Mouse (Mus musculus): Measurements from ENCODE around the gene Pdss2. TPM values are rescaled to one million over a fixed set of nuclear protein-coding genes. Genes with fewer than 3 reads are reported as not detected.

The Pdss2 gene
- polyA plus RNA-seq, 1 experiment = 16.7 TPM

DNA sequence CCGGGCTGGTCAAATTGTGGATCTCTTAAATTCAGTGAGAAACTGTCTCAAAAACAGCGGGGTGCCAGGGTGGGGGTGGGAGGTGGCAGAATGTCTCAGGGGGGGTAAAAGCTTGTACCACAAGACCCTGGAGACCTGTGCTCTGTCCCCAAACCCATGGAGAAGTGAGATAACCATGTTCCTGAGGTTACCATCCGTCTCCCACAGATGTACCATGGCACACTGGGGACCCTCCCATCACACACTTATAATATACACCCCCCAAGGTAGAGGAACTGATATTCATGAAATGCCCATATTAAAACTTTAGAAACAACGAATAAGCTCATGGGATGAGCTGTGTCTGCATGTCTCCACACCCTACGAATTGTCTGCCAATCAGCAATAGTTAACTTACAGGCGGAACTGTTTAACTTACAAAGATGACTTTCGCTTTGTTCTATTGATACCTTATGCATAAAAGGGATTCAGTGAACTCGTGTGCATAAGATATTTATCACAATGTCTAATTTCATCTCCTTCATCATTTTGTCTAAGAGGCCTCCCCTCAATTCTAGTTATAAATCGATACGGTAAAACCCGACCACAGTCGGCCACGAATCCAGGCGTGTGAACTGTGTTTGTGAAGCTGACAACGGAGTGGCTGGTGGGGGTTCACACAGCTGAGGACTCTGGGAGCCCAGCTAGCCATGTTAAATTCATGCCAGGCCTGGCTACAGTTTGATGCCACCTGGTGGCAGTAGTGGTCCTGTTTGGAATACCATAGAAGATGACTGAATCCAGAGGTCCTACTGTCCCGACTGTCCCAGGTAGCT is 230.8 kb downstream of the Pdss2 start:
- H3K4me3 ChIP-seq (ENCODE audit: insufficient read depth, low read depth, low read length) = peak overlapping the region; percentile 14; the same call in 1 of the 2 replicates
- H3K27ac ChIP-seq (replicated peaks; ENCODE audit: low read depth, low read length) = no peak overlapping the region
- 0 out of 2 replicates have a peak, but pooled peaks cover 2% of the 10 kb centered on the region for H3K4me1 ChIP-seq (ENCODE audit: control insufficient read depth, insufficient read depth, insufficient read length, low read length)

DNA sequence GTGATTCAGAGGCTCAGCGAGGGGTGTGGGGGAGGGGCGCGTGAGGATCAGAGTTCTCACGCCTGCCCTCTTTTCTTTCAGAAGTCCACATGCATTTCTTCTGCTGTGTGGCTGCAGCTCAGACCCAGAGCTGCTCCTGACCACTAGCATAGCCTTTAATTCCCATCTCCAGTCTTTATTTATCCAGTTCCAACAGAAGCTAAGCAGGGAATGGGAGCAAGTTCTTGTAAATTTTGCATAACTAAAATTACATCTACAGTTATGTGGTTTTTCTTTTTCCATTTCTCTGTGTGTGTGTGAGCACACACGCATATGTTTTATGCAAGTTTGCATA is 231.3 kb downstream of the Pdss2 start:
- H3K4me1 ChIP-seq (ENCODE audit: control insufficient read depth, insufficient read depth, insufficient read length, low read length) = 0 out of 2 replicates have a peak, but pooled peaks cover 2% of the 10 kb centered on the region
- H3K27ac ChIP-seq (replicated peaks; ENCODE audit: low read depth, low read length) = no peak overlapping the region
- H3K4me3 ChIP-seq (ENCODE audit: insufficient read depth, low read depth, low read length) = no peak overlapping the region

GRCm38 (mm10) chr10:43454219-43454618 is 232.9 kb downstream of the Pdss2 start:
- H3K4me1 ChIP-seq (ENCODE audit: control insufficient read depth, insufficient read depth, insufficient read length, low read length) = 0 out of 2 replicates have a peak, but pooled peaks cover 2% of the 10 kb centered on the region
- no peak overlapping the region for H3K4me3 ChIP-seq (ENCODE audit: insufficient read depth, low read depth, low read length)
- H3K27ac ChIP-seq (replicated peaks; ENCODE audit: low read depth, low read length) = no peak overlapping the region

- Histone ChIP-seq H3K4me3 (ENCODE audit: insufficient read depth, low read depth, low read length) (no peak overlapping the region), H3K27ac (replicated peaks; ENCODE audit: low read depth, low read length) (no peak overlapping the region), H3K4me1 (ENCODE audit: control insufficient read depth, insufficient read depth, insufficient read length, low read length) (0 out of 2 replicates have a peak, but pooled peaks cover 2% of the 10 kb centered on the region)
Measured at GRCm38 (mm10) chr10:43454671-43455070, 233.4 kb downstream of the Pdss2 start.

- Histone ChIP-seq H3K4me3 (ENCODE audit: insufficient read depth, low read depth, low read length) (no peak overlapping the region), H3K4me1 (ENCODE audit: control insufficient read depth, insufficient read depth, insufficient read length, low read length) (no peaks in the 10 kb centered on the region), H3K27ac (replicated peaks; ENCODE audit: low read depth, low read length) (no peak overlapping the region)
Measured at GRCm38 (mm10) chr10:43462821-43463220, 241.5 kb downstream of the Pdss2 start.

DNA sequence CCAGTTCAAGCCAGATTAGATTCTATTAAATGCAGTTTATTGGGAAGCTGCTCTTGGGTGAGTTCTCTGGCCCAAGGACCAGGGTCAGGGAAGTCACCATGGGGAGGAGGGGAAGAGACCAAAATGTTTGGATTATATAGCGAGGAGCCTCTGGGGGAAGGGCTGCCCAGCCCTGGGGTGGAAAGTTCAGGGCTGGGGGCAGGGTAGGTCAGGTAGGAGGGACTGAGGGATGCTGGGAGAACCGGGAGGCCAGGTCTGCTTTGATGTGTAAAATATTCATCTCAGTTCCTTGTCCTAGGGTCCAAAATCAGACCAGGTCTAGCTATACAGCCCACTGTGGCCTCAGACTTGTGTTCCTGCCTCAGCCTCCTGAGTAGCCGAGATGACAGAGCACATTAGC is 241.9 kb downstream of the Pdss2 start:
- H3K4me1 ChIP-seq (ENCODE audit: control insufficient read depth, insufficient read depth, insufficient read length, low read length) = no peaks in the 10 kb centered on the region

GRCm38 (mm10) chr10:43466223-43466622 is 244.9 kb downstream of the Pdss2 start:
- Histone ChIP-seq H3K4me3 (ENCODE audit: insufficient read depth, low read depth, low read length) (no peak overlapping the region), H3K27ac (replicated peaks; ENCODE audit: low read depth, low read length) (no peak overlapping the region), H3K4me1 (ENCODE audit: control insufficient read depth, insufficient read depth, insufficient read length, low read length) (no peaks in the 10 kb centered on the region)

More for the DNA sequence above, 241.9 kb downstream of the Pdss2 start:
- no peak overlapping the region for H3K4me3 ChIP-seq (ENCODE audit: insufficient read depth, low read depth, low read length)
- H3K27ac ChIP-seq (replicated peaks; ENCODE audit: low read depth, low read length) = no peak overlapping the region

DNA sequence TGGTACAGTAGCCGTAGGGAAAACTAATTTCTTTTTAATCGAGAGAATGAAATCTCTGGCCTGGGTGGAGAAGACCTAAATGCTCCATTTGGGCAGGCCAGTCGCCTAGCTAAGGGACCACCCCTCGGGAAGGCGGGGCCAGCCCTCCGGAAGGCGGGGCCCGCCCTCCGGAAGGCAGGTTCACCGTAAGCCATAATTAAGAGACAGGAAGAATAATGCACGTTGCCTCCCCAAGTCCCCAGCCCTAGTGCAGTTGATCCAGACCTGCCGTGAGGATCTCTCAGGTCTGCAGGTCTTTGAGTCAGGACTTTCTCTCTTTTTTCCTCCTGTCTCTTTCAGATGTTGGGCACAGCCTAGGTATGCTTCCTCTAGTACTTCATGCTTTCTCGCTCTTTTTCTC is 246.4 kb downstream of the Pdss2 start:
- Histone ChIP-seq H3K4me3 (ENCODE audit: insufficient read depth, low read depth, low read length) (no peak overlapping the region), H3K27ac (replicated peaks; ENCODE audit: low read depth, low read length) (no peak overlapping the region), H3K4me1 (ENCODE audit: control insufficient read depth, insufficient read depth, insufficient read length, low read length) (no peaks in the 10 kb centered on the region)

DNA sequence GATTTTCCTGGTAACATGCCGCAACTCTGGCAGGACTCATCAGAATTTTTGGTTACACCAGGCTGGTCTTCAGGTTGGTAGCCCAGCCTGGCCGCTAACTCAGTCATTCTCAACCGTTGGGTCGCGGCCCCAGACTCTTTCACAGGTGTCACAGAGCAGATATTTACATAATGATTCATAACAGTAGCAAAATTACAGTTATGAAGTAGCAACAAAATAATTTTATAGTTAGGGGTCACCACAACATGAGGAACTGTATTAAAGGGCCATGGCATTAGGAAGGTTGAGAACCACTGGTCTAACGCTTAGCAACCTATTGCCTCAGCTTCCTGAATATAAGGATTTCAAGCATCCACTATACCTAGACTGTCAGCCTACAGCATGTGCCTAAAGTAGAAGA is 247.0 kb downstream of the Pdss2 start:
- H3K27ac ChIP-seq (replicated peaks; ENCODE audit: low read depth, low read length) = no peak overlapping the region
- no peaks in the 10 kb centered on the region for H3K4me1 ChIP-seq (ENCODE audit: control insufficient read depth, insufficient read depth, insufficient read length, low read length)
- H3K4me3 ChIP-seq (ENCODE audit: insufficient read depth, low read depth, low read length) = no peak overlapping the region

GRCm38 (mm10) chr10:43475376-43475775 is 254.1 kb downstream of the Pdss2 start:
- H3K4me1 ChIP-seq (ENCODE audit: control insufficient read depth, insufficient read depth, insufficient read length, low read length) = no peaks in the 10 kb centered on the region
- no peak overlapping the region for H3K4me3 ChIP-seq (ENCODE audit: insufficient read depth, low read depth, low read length)

DNA sequence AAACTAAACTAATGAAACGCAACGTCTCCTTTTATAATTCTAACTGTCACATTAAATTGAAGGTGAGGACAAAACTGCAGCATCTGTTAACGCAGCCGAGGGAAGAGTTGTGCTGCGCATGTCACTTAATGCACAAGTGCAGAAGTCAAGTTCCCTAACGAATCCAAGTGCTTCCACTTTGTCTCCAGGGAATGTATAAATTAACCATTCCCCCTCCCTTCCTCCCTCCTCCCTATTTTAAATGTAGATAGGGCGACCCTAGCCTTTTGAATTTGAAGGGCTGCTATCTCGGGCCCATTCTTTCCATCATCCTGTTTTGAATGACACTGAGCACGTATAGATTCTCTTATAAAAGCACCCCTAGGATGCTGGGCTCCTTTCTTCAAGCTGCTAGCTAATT is 256.2 kb downstream of the Pdss2 start:
- H3K27ac ChIP-seq (replicated peaks; ENCODE audit: low read depth, low read length) = no peak overlapping the region
- H3K4me3 ChIP-seq (ENCODE audit: insufficient read depth, low read depth, low read length) = peak overlapping the region; percentile 93
- H3K4me1 ChIP-seq (ENCODE audit: control insufficient read depth, insufficient read depth, insufficient read length, low read length) = peaks cover 6% of the 10 kb centered on the region; the same call in 1 of the 2 replicates

More at GRCm38 (mm10) chr10:43475376-43475775, 254.1 kb downstream of the Pdss2 start:
- H3K27ac ChIP-seq (replicated peaks; ENCODE audit: low read depth, low read length) = no peak overlapping the region

DNA sequence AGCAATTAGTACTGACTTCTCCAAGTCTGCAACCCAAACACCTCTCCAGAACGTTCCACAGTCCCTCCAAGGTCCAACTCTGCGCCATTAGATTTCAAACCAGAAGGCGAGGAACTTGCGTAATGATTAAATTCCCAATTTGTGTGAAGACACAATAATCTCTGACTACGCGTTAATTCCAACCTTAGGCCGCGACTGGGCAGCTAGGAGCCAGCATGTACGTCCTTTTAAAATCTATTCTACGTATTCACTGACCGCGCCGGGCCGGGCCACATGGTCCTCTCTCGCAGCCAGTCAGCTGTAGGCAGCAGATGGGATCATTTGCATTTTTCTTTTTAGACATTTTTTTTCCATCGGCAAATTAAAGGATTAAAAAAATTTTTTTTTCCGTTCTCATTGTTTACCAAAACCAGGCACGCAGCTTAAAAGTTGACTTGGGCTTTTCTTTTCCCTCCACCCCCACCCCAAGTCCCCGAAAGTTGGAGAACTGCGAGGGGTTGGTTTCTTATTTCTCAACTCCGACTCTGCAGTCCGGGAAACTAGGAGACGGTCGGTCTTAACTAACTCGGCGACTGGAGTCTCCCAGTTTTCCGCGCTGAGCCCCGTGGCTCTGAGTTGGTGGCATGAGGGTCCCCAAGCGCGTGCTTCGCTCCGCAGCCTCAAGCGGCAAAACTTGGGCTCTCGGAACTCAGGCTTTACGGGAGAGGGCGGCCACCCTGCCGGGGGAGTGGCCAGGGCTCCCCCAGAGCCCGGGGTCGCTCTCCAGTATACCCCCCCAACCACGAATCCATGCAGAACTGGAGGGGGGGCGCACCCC is 256.8 kb downstream of the Pdss2 start:
- H3K4me1 ChIP-seq (ENCODE audit: control insufficient read depth, insufficient read depth, insufficient read length, low read length) = peaks cover 6% of the 10 kb centered on the region; the same call in 1 of the 2 replicates
- peak overlapping the region; percentile 93 for H3K4me3 ChIP-seq (ENCODE audit: insufficient read depth, low read depth, low read length)
- H3K27ac ChIP-seq (replicated peaks; ENCODE audit: low read depth, low read length) = peak overlapping the region; percentile 56

GRCm38 (mm10) chr10:43478751-43479435 is 257.6 kb downstream of the Pdss2 start, which contains the start of gene Bend3:
Gene Bend3 (plus strand): TSS chr10:43478831.
- H3K27ac ChIP-seq (replicated peaks; ENCODE audit: low read depth, low read length) = peak within 1 kb of the TSS; percentile 69
- H3K4me3 ChIP-seq (ENCODE audit: insufficient read depth, low read depth, low read length) = peak within 1 kb of the TSS; percentile 93
- H3K4me1 ChIP-seq (ENCODE audit: control insufficient read depth, insufficient read depth, insufficient read length, low read length) = peaks cover 6% of the 10 kb centered on the region; the same call in 1 of the 2 replicates

DNA sequence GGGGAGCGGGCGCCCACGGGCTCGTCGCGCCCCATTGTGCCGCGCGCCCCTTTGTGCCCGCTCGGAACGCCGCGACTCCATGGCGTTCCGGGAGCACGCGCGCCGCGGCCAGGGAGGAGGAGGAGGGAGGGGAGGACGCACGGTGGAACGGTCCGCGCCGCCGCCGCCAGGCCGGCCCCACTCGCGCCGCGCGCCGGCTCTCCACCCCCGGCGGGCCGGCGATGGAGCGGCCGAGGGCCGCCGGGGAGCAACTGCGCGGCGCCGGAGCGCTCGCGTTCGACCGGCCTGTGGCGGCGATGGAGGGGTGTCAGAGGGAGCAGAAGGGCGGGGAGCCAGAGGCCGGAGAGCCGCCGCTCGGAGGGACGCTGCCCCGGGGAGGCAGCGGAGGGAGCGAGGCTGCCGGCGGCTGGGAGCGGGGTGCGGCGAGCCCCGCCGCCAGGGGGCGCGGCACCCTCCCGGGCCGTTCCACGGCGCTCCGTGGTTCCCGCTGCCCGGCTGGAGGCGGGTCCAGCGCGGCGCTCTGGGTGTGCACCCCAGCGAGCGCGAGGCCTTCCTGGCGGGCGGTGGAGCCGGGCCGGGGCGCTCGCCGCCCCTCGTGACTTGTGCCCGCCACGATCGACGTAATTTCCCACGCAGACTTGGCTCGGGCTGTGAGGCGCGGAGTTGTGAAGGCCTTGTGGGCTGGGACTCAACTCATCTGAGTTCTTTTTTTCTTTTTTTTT is 258.3 kb downstream of the Pdss2 start:
- peak overlapping the region; percentile 74 for H3K27ac ChIP-seq (replicated peaks; ENCODE audit: low read depth, low read length)
- H3K4me3 ChIP-seq (ENCODE audit: insufficient read depth, low read depth, low read length) = peak overlapping the region; percentile 93
- peaks cover 12% of the 10 kb centered on the region for H3K4me1 ChIP-seq (ENCODE audit: control insufficient read depth, insufficient read depth, insufficient read length, low read length)

All from brown adipose tissue, adult 24 weeks (tissue).